Mouse (Mus musculus) neural tube, embryonic 12.5 days (tissue): ENCODE data around the gene Gbf1. TPM values are rescaled to one million over a fixed set of nuclear protein-coding genes. Genes with fewer than 3 reads are reported as not detected.
A peak's percentile ranks its signal among the peaks of the same experiment; 100 is the strongest.

Source experiments
- ATAC-seq: fragments of 200-750 bp; cut with Nextera tagmentation; 2 replicates; pipeline ENCODE4 v1.8.0; 2017; ENCODE audit warnings: low read depth, mild to moderate bottlenecking, moderate TSS enrichment, moderate library complexity; ENCODE audit not compliant: low FRiP score
- H3K27ac ChIP-seq: fragments of 300-500 bp; sonication (generic); 2 replicates; pipeline ENCODE4 v1.5.1; 2016
- H3K27me3 ChIP-seq: fragments of 300-500 bp; sonication (generic); replicated peaks from 2 replicates; pipeline ENCODE4 v1.6.1; 2016; ENCODE audit warnings: mild to moderate bottlenecking
- H3K36me3 ChIP-seq: fragments of 300-500 bp; sonication (generic); 2 replicates; pipeline ENCODE4 v1.6.1; 2016; ENCODE audit warnings: mild to moderate bottlenecking
- H3K4me1 ChIP-seq: fragments of 300-500 bp; sonication (generic); 2 replicates; pipeline ENCODE4 v1.6.1; 2016
- H3K4me2 ChIP-seq: fragments of 300-500 bp; sonication (generic); replicated peaks from 2 replicates; pipeline ENCODE4 v1.6.1; 2016; ENCODE audit warnings: mild to moderate bottlenecking
- H3K4me3 ChIP-seq: fragments of 300-500 bp; sonication (generic); 2 replicates; pipeline ENCODE4 v1.5.1; 2016
- H3K9ac ChIP-seq: fragments of 300-500 bp; sonication (generic); 2 replicates; pipeline ENCODE4 v1.6.1; 2016; ENCODE audit warnings: mild to moderate bottlenecking
- H3K9me3 ChIP-seq: fragments of 300-500 bp; sonication (generic); 2 replicates; pipeline ENCODE4 v1.6.1; 2016; ENCODE audit warnings: mild to moderate bottlenecking
- WGBS: fragments of 180-500 bp; shearing (Covaris S2); methylation state at CpG from one replicate; pipeline ENCODE4 v1.1.7; 2016; 5-methylcytosine and 5-hydroxymethylcytosine counted together
- polyA plus RNA-seq: library from polyadenylated mRNA; unstranded; fragments of >200 nt; fragmentation: Nextera tagmentation; extraction: Ambion mirVana; gene quantifications from 2 replicates; pipeline ENCODE4 v1.2.1, GENCODE M21; 2016

Gene Gbf1
- polyA plus RNA-seq, 1 experiment from 2014 or later, result 72.8 TPM

- Histone ChIP-seq H3K9me3 (no peaks in the 10 kb centered on the region), H3K4me1 (no peaks in the 10 kb centered on the region), H3K4me2 (no peak overlapping the region), H3K27me3 (no peaks in the 10 kb centered on the region), H3K4me3 (no peak overlapping the region), H3K27ac (no peak overlapping the region), H3K36me3 (peaks cover 50% of the 10 kb centered on the region), H3K9ac (no peak overlapping the region)
- WGBS, result 88% methylated on average over 3 of the region's 3 CpGs
- ATAC-seq, result no peak
Measured at GRCm38 (mm10) chr19:46287566-46287965, 135.3 kb downstream of the Gbf1 start.

DNA sequence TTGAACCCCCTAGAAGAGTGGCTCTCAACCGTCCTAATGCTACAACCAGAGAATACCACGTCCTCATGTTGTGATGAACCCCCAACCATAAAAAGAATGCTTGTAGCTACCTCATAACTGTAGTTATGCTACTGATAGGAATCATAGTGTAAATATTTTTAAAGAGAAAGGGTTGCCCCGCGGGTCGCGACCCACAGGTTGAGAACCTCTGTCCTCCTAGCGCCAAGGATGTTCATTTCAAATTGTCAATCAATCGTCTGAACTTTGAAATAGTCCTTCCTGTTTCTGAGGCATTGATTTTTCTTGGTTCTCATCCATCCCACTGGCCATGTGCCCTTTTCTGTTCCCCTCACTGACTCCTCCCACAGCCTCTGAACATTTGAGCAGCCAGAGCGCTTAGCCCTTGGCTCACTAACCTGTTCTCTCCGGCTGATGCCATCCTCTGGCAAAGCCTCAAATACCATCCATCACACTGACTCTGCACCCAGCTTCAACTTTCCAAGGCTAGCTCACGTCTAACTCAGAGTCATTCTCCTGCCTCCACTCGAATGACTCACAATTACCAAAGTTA lies 138.3 kb downstream of the Gbf1 start:
- no peak for ATAC-seq
- WGBS, result 73% methylated on average over 12 of the region's 12 CpGs

GRCm38 (mm10) chr19:46296938-46297337 lies 144.6 kb downstream of the Gbf1 start:
- 72% methylated on average over 4 of the region's 4 CpGs for WGBS
- H3K27me3 ChIP-seq, result no peaks in the 10 kb centered on the region
- no peak overlapping the region for H3K27ac ChIP-seq
- H3K9ac ChIP-seq, result no peak overlapping the region
- no peak overlapping the region for H3K4me2 ChIP-seq
- H3K4me3 ChIP-seq, result no peak overlapping the region
- ATAC-seq, result no peak
- no peaks in the 10 kb centered on the region for H3K9me3 ChIP-seq
- no peaks in the 10 kb centered on the region for H3K36me3 ChIP-seq
- no peaks in the 10 kb centered on the region for H3K4me1 ChIP-seq

More for the DNA sequence above, 138.3 kb downstream of the Gbf1 start:
- Histone ChIP-seq H3K4me2 (no peak overlapping the region), H3K4me1 (no peaks in the 10 kb centered on the region), H3K4me3 (no peak overlapping the region), H3K36me3 (peaks cover 20% of the 10 kb centered on the region), H3K9ac (no peak overlapping the region), H3K9me3 (no peaks in the 10 kb centered on the region), H3K27ac (no peak overlapping the region), H3K27me3 (no peaks in the 10 kb centered on the region)

GRCm38 (mm10) chr19:46300294-46301045 lies 148.2 kb downstream of the Gbf1 start:
- WGBS, result 44% methylated on average over 8 of the region's 8 CpGs
- no peak for ATAC-seq
- H3K4me1 ChIP-seq, result peaks cover 12% of the 10 kb centered on the region

GRCm38 (mm10) chr19:46302551-46302950 lies 150.2 kb downstream of the Gbf1 start:
- no peak for ATAC-seq
- H3K9ac ChIP-seq, result no peak overlapping the region
- no peaks in the 10 kb centered on the region for H3K36me3 ChIP-seq
- H3K27me3 ChIP-seq, result peaks cover 15% of the 10 kb centered on the region
- 86% methylated on average over 4 of the region's 4 CpGs for WGBS
- no peak overlapping the region for H3K27ac ChIP-seq
- H3K4me2 ChIP-seq, result no peak overlapping the region
- H3K4me1 ChIP-seq, result peaks cover 21% of the 10 kb centered on the region
- no peaks in the 10 kb centered on the region for H3K9me3 ChIP-seq
- no peak overlapping the region for H3K4me3 ChIP-seq

More at GRCm38 (mm10) chr19:46300294-46301045, 148.2 kb downstream of the Gbf1 start:
- Histone ChIP-seq H3K9ac (no peak overlapping the region), H3K9me3 (no peaks in the 10 kb centered on the region), H3K36me3 (no peaks in the 10 kb centered on the region), H3K4me2 (no peak overlapping the region), H3K27me3 (no peaks in the 10 kb centered on the region), H3K4me3 (no peak overlapping the region), H3K27ac (no peak overlapping the region)

- 59% methylated on average over 18 of the region's 18 CpGs for WGBS
- peak overlapping the region; percentile 92 for H3K4me2 ChIP-seq
- H3K27ac ChIP-seq, result no peak overlapping the region
- H3K27me3 ChIP-seq, result peaks cover 24% of the 10 kb centered on the region
- ATAC-seq, result no peak
- H3K4me1 ChIP-seq, result peaks cover 22% of the 10 kb centered on the region
- H3K4me3 ChIP-seq, result no peak overlapping the region
- H3K9me3 ChIP-seq, result no peaks in the 10 kb centered on the region
- no peaks in the 10 kb centered on the region for H3K36me3 ChIP-seq
- H3K9ac ChIP-seq, result no peak overlapping the region
Measured at GRCm38 (mm10) chr19:46303251-46304215, 151.2 kb downstream of the Gbf1 start.

- H3K9me3 ChIP-seq, result no peaks in the 10 kb centered on the region
- under 1% methylated on average over 39 of the region's 39 CpGs for WGBS
- peak; percentile 70 for ATAC-seq
- no peak within 1 kb of the TSS for H3K27ac ChIP-seq
- H3K9ac ChIP-seq, result peak within 1 kb of the TSS; percentile 56
- peak within 1 kb of the TSS; percentile 92 for H3K4me2 ChIP-seq
- H3K4me1 ChIP-seq, result peaks cover 27% of the 10 kb centered on the region
- H3K4me3 ChIP-seq, result peak within 1 kb of the TSS; percentile 47
- peaks cover 29% of the 10 kb centered on the region for H3K27me3 ChIP-seq
- H3K36me3 ChIP-seq, result no peaks in the 10 kb centered on the region
Measured at GRCm38 (mm10) chr19:46304216-46304841, 152.0 kb downstream of the Gbf1 start, which contains the start of gene Nfkb2. Nfkb2 (plus strand) TSS chr19:46304320.

DNA sequence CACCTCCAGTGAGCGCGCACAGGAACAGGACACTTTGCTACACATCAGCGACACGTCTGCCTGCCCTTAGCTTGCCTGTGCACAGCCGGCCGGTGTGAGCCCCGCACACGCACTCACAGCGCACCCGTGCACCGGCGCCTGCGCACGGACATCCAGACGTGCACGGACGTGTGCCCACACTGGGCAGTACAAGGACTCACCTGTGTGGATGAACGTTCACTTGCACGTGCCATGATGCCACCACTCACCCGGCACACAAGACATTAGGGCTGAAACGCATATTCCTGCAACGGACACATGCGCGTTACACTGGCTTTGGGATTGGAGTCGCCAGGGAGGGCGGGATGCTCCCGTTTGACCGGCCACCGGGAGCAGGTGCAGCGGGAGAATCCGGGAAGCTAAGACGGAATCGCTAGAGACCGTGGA lies 152.6 kb downstream of the Gbf1 start:
- peak; percentile 48 for ATAC-seq
- Histone ChIP-seq H3K4me3 (peak overlapping the region; percentile 47), H3K4me2 (peak overlapping the region; percentile 92), H3K4me1 (peaks cover 27% of the 10 kb centered on the region), H3K36me3 (no peaks in the 10 kb centered on the region), H3K27me3 (peaks cover 29% of the 10 kb centered on the region), H3K9me3 (no peaks in the 10 kb centered on the region), H3K9ac (peak overlapping the region; percentile 56), H3K27ac (no peak overlapping the region)
- under 1% methylated on average over 34 of the region's 34 CpGs for WGBS

DNA sequence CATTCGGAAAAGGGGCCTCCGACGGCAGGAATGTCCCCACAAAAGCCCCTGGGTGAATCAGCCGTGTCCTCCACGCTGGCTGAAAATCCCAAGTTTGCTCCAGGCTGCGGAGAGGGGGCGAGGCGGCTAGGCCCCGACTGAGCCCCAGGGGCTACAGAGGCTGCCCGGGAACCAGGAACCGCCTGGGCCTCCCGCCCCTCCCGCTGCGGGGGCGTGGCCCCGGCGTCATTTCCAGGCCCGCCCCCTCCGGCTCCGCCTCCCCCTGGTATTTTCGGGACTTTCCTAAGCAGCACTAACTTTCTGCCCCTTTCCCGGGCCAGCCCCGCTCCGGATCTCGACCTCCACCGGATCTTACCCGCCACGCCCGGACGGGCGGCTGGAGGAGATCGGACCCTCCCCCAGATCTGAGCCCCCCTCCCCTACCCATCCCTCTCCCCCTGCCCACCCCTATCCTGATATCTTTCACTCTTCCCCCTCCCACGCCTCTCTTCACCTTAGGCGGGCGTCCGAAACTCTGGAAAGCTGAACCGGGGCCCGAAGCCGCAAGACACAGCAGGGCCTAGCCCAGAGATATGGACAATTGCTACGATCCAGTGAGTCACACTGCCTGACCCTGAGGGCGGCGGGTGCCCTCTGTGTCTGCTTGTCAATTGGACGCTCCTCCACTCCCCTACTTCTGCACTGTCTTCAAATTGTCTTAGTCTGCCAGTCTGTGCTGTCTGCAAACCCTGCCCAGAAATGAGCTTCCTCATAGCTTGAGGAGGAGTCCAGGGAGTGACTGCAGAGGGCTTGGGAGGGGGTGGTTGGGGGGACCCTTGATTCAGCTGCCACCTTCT lies 153.3 kb downstream of the Gbf1 start:
- H3K9ac ChIP-seq, result peak overlapping the region; percentile 56
- peak; percentile 43 for ATAC-seq
- peak overlapping the region; percentile 47 for H3K4me3 ChIP-seq
- peaks cover 3% of the 10 kb centered on the region; the same call in 1 of the 2 replicates for H3K36me3 ChIP-seq
- H3K9me3 ChIP-seq, result no peaks in the 10 kb centered on the region
- peaks cover 27% of the 10 kb centered on the region for H3K4me1 ChIP-seq
- peaks cover 36% of the 10 kb centered on the region for H3K27me3 ChIP-seq
- H3K27ac ChIP-seq, result no peak overlapping the region
- peak overlapping the region; percentile 92 for H3K4me2 ChIP-seq
- WGBS, result under 1% methylated on average over 42 of the region's 43 CpGs

GRCm38 (mm10) chr19:46306268-46306610 lies 153.9 kb downstream of the Gbf1 start:
- 55% methylated on average over 5 of the region's 5 CpGs for WGBS
- no peaks in the 10 kb centered on the region for H3K9me3 ChIP-seq
- H3K9ac ChIP-seq, result peak overlapping the region; percentile 56
- H3K36me3 ChIP-seq, result peaks cover 4% of the 10 kb centered on the region; the same call in 1 of the 2 replicates
- H3K27ac ChIP-seq, result no peak overlapping the region
- peaks cover 36% of the 10 kb centered on the region for H3K27me3 ChIP-seq
- ATAC-seq, result no peak
- peak overlapping the region; percentile 47; the same call in 1 of the 2 replicates for H3K4me3 ChIP-seq
- H3K4me1 ChIP-seq, result peaks cover 27% of the 10 kb centered on the region
- peak overlapping the region; percentile 92 for H3K4me2 ChIP-seq

DNA sequence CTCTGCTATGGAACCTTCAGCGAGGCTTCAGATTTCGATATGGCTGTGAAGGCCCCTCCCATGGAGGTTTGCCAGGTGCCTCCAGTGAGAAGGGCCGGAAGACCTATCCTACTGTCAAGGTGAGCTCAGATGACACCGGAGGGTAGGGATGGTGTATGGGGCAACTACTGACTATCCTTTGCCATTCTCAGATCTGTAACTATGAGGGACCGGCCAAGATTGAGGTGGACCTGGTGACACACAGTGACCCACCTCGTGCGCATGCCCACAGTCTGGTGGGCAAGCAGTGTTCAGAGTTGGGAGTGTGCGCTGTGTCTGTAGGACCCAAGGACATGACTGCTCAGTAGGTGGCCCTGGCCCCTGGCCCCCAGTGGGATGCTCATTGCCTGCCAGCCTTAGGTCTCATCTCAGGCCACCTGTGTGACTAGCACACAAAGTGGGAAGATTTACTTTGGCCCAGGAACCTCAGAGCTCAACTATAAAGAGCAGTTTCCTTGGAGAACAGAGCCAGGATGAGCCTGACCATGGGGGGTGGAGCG lies 154.5 kb downstream of the Gbf1 start:
- no peak overlapping the region for H3K9ac ChIP-seq
- no peak for ATAC-seq
- no peak overlapping the region for H3K4me3 ChIP-seq
- peaks cover 27% of the 10 kb centered on the region for H3K4me1 ChIP-seq
- no peaks in the 10 kb centered on the region for H3K9me3 ChIP-seq
- 89% methylated on average over 9 of the region's 9 CpGs for WGBS
- peak overlapping the region; percentile 92; the same call in 1 of the 2 replicates for H3K4me2 ChIP-seq
- peaks cover 10% of the 10 kb centered on the region; the same call in 1 of the 2 replicates for H3K36me3 ChIP-seq
- peaks cover 36% of the 10 kb centered on the region for H3K27me3 ChIP-seq
- H3K27ac ChIP-seq, result no peak overlapping the region
